Mouse (Mus musculus) CD4-positive, CD25-positive, alpha-beta regulatory T cell, adult 4 months (primary cell): ENCODE measurements around the gene F11. TPM values are rescaled to one million over a fixed set of nuclear protein-coding genes. Genes with fewer than 3 reads are reported as not detected.

ENCODE experiments used
- ATAC-seq: one replicate; pipeline ENCODE4 v1.8.0; 2017
- polyA plus RNA-seq, 2 experiments: library from polyadenylated mRNA; unstranded; fragments of 100-300 nt; shearing (Covaris generic); gene quantifications; one replicate each; pipeline ENCODE4 v1.2.1; 2017

The F11 gene
- not detected for polyA plus RNA-seq

- no peak for ATAC-seq
Observed at GRCm38 (mm10) chr8:45261920-45262319, at the start of gene F11. F11 (minus strand) TSS chr8:45262031.

- ATAC-seq, result no peak
Observed at GRCm38 (mm10) chr8:45310967-45311366, 49.1 kb upstream of the F11 start.

GRCm38 (mm10) chr8:45308366-45308765 lies 46.5 kb upstream of the F11 start, which contains the start of gene Gm45753:
Gm45753 (minus strand) TSS chr8:45308466.
- ATAC-seq, result no peak

GRCm38 (mm10) chr8:45305479-45305878 lies 43.6 kb upstream of the F11 start:
- no peak for ATAC-seq

- ATAC-seq, result no peak
Observed at GRCm38 (mm10) chr8:45304354-45304753, 42.5 kb upstream of the F11 start.

GRCm38 (mm10) chr8:45302390-45302789 lies 40.6 kb upstream of the F11 start:
- no peak for ATAC-seq

GRCm38 (mm10) chr8:45295276-45295675 lies 33.4 kb upstream of the F11 start:
- ATAC-seq, result no peak

GRCm38 (mm10) chr8:45294687-45295086 lies 32.9 kb upstream of the F11 start, which contains the start of gene Klkb1:
Klkb1 (minus strand) TSS chr8:45294859.
- no peak for ATAC-seq

- no peak for ATAC-seq
Observed at GRCm38 (mm10) chr8:45291790-45292189, 30.0 kb upstream of the F11 start.

GRCm38 (mm10) chr8:45281630-45282029 lies 19.8 kb upstream of the F11 start:
- no peak for ATAC-seq

- no peak for ATAC-seq
Observed at GRCm38 (mm10) chr8:45277453-45277852, 15.6 kb upstream of the F11 start.

- ATAC-seq, result no peak
Observed at GRCm38 (mm10) chr8:45274317-45274716, 12.5 kb upstream of the F11 start.

- no peak for ATAC-seq
Observed at GRCm38 (mm10) chr8:45269056-45269455, 7.2 kb upstream of the F11 start.

- ATAC-seq, result no peak
Observed at GRCm38 (mm10) chr8:45268485-45268884, 6.7 kb upstream of the F11 start.

- ATAC-seq, result no peak
Observed at GRCm38 (mm10) chr8:45267611-45268391, 6.0 kb upstream of the F11 start.

GRCm38 (mm10) chr8:45266993-45267392 lies 5.2 kb upstream of the F11 start:
- ATAC-seq, result no peak

GRCm38 (mm10) chr8:45264918-45265317 lies 3.1 kb upstream of the F11 start:
- no peak for ATAC-seq

- no peak for ATAC-seq
Observed at GRCm38 (mm10) chr8:45262851-45263250, 1.0 kb upstream of the F11 start.

GRCm38 (mm10) chr8:45258421-45258820 lies 3.4 kb downstream of the F11 start:
- ATAC-seq, result no peak

- ATAC-seq, result no peak
Observed at GRCm38 (mm10) chr8:45255040-45255439, 6.8 kb downstream of the F11 start.

- ATAC-seq, result no peak
Observed at GRCm38 (mm10) chr8:45254194-45254842, 7.5 kb downstream of the F11 start.

- ATAC-seq, result no peak
Observed at GRCm38 (mm10) chr8:45253586-45253985, 8.2 kb downstream of the F11 start.

- no peak for ATAC-seq
Observed at GRCm38 (mm10) chr8:45253111-45253510, 8.7 kb downstream of the F11 start.

GRCm38 (mm10) chr8:45246307-45246706 lies 15.5 kb downstream of the F11 start:
- ATAC-seq, result no peak
